1 mouse cellular context compared by ENCODE assay signal in the genomic region with DNA sequence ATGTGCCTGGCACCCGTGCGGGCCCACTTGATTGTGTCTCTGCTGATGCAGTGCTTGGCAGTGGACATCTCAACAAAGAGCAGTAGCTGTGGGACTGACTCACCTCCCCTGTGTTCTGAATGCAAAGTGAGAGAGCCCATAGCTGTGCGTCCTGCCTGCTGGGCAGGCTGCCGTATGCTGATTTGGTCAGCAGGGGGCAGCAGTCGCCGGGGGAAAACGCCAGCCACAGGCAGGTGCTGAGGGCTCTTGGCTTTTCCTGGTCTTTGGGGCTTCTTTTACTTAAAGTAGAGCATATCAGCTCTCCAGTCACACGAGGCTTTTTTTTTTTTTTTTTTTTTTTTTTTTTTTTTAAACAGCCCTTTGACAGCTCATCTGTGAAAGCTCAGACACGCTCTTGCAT.
TF ChIP-seq lines count a peak whose summit lies in the region.

No protein-coding gene starts in this region.

TF ChIP-seq in CH12.LX, 34 proteins besides CTCF, POLR2A, EP300 and RAD21 (continued from another document):
- no peak for TF ChIP-seq PAX5 (IDR thresholded peaks at IDR 0.05; ENCODE audit: low read length)
- 0 out of 2 replicates have a peak, but pooled peaks have one; percentile 50 for TF ChIP-seq UBTF (IDR thresholded peaks at IDR 0.05; ENCODE audit: low read depth, low read length)
- peak; percentile 94 for TF ChIP-seq ZNF384 (IDR thresholded peaks at IDR 0.05; ENCODE audit: low read depth, low read length)
- no peak for TF ChIP-seq ZKSCAN1 (IDR thresholded peaks at IDR 0.05; ENCODE audit: borderline replicate concordance, low read depth, low read length)
- TF ChIP-seq ZC3H11A (IDR thresholded peaks at IDR 0.05; ENCODE audit: low read depth, low read length): peak; percentile 67
- TF ChIP-seq HCFC1 (IDR thresholded peaks at IDR 0.05; ENCODE audit: low read depth, low read length): peak; percentile 54; the same call in 1 of the 2 replicates
- no peak; the same call in 1 of the 2 replicates for TF ChIP-seq ZMIZ1 (IDR thresholded peaks at IDR 0.05; ENCODE audit: low read depth, low read length)
- no peak; the same call in 1 of the 2 replicates for TF ChIP-seq MAZ (IDR thresholded peaks at IDR 0.05; ENCODE audit: low read depth, low read length)
- no peak for TF ChIP-seq TBP (conservative IDR thresholded peaks at IDR 0.05; ENCODE audit: low read depth, low read length)
- peak; percentile 77; the same call in 1 of the 2 replicates for TF ChIP-seq SIN3A (IDR thresholded peaks at IDR 0.05; ENCODE audit: low read length)
- no peak for TF ChIP-seq RCOR1 (conservative IDR thresholded peaks at IDR 0.05; ENCODE audit: low read depth, low read length)
- no peak for TF ChIP-seq USF2 (conservative IDR thresholded peaks at IDR 0.05; ENCODE audit: low read depth, low read length)
- peak; percentile 36; the same call in 1 of the 2 replicates for TF ChIP-seq ETS1 (conservative IDR thresholded peaks at IDR 0.05; ENCODE audit: low read depth, low read length)
- TF ChIP-seq BHLHE40 (IDR thresholded peaks at IDR 0.05; ENCODE audit: low read depth, low read length): peak; percentile 71
